Mouse (Mus musculus) liver, postnatal 0 days (tissue): ENCODE measurements around the gene Tmem164.

Source experiments
- CTCF ChIP-seq: sonication (generic); IDR thresholded peaks from 2 replicates; pipeline ENCODE4 v1.5.1; 2016; ENCODE audit warnings: antibody characterized with exemption, low read depth
- EP300 ChIP-seq: IDR thresholded peaks from 2 replicates; pipeline ENCODE4 v1.6.1; 2016; ENCODE audit warnings: antibody characterized with exemption, low read depth, mild to moderate bottlenecking

DNA sequence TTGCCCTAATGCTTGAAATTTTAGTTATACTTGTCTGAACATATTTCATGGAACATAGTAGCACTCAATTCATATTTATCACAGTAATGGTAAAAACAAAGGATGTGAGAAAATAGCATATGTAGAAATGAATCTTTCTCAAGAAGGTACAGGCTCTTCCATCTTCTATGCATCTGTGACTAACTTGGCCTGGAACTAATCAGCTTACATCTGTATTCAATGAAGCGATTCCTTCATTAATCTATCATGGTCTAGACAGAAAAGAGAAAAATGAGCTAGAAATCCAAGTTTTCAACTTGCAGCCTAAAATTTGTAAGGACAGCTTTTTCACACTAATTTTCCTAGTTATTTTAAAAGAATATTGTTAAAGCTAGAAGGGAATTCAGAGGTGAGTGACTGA is 10.1 kb upstream of the Tmem164 start:
- TF ChIP-seq EP300: no peak
- no peak for TF ChIP-seq CTCF
